Mouse (Mus musculus) limb, embryonic 10.5 days (tissue): ENCODE data around the gene Mslnl. TPM values are rescaled to one million over a fixed set of nuclear protein-coding genes. Genes with fewer than 3 reads are reported as not detected.

Experiments used
- DNase-seq: peaks from one replicate; pipeline ENCODE4 v3.0.0-alpha.2; 2017; ENCODE audit warnings: low spot score
- H3K27ac ChIP-seq: fragments of 300-500 bp; sonication (generic); 2 replicates; pipeline ENCODE4 v1.5.1; 2016; ENCODE audit warnings: mild to moderate bottlenecking
- H3K27me3 ChIP-seq: fragments of 300-500 bp; sonication (generic); 2 replicates; pipeline ENCODE4 v1.6.1; 2016; ENCODE audit warnings: low read depth, mild to moderate bottlenecking; ENCODE audit not compliant: poor library complexity, severe bottlenecking
- H3K36me3 ChIP-seq: fragments of 300-500 bp; sonication (generic); 2 replicates; pipeline ENCODE4 v1.6.1; 2016; ENCODE audit warnings: mild to moderate bottlenecking, moderate library complexity
- H3K4me1 ChIP-seq: fragments of 300-500 bp; sonication (generic); 2 replicates; pipeline ENCODE4 v1.6.1; 2016
- H3K4me3 ChIP-seq: fragments of 300-500 bp; sonication (generic); 2 replicates; pipeline ENCODE4 v1.5.1; 2016; ENCODE audit warnings: mild to moderate bottlenecking, moderate library complexity
- H3K9me3 ChIP-seq: fragments of 300-500 bp; sonication (generic); replicated peaks from 2 replicates; pipeline ENCODE4 v1.6.1; 2016; ENCODE audit warnings: mild to moderate bottlenecking
- WGBS: fragments of 180-500 bp; shearing (Covaris S2); methylation state at CpG from one replicate; pipeline ENCODE4 v1.1.7; 2016; 5-methylcytosine and 5-hydroxymethylcytosine counted together
- polyA plus RNA-seq: library from polyadenylated mRNA; unstranded; fragments of >200 nt; fragmentation: Nextera tagmentation; extraction: Ambion mirVana; gene quantifications from 2 replicates; pipeline ENCODE4 v1.2.1, GENCODE M21; 2016

The Mslnl gene
- polyA plus RNA-seq, 1 experiment from 2014 or later: not detected

DNA sequence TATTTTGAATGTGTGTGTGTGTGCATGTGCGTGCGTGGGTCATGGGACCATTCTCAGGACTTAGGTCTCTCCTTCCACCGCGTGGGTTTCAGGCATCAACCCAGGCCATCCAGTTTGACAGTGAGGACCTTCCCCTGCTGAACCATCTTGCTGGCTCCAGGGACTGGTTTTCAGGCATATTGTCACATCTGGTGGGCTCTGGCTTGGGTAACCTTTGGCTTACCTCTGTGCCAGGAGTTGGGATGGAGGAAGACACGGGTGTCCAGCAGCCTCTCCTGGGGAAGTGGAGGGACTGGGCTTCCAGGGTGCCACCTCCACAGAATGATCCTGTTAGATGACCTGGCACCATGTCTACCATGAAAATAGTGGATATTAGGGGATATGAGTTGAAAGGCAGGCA lies 42.1 kb downstream of the Mslnl start:
- Histone ChIP-seq H3K4me3 (no peak overlapping the region), H3K36me3 (peaks cover 44% of the 10 kb centered on the region), H3K27ac (no peak overlapping the region), H3K27me3 (no peaks in the 10 kb centered on the region), H3K4me1 (peaks cover 21% of the 10 kb centered on the region), H3K9me3 (no peaks in the 10 kb centered on the region)
- DNase-seq: no peak
- 96% methylated on average over 5 of the region's 5 CpGs for WGBS

DNA sequence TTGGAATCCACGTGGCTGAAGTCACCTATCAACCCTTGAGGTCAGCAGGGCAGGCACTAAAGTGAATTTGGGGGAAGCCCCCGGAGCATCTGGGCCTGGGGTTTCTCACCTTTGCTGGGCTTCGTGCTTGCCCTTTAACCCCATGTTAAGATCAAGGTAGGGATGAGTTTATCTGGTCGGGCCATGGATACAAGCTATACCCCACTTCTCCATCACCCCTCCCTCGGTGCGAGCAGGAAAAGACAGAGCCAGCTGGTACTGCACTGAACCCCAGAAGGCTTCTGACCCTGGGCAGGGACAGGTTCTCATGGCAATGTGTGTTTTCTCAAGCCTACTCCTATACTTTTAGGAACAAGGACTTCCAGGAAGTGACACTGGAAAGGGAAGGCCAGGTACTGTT lies 45.5 kb downstream of the Mslnl start:
- no peak for DNase-seq
- Histone ChIP-seq H3K27me3 (no peaks in the 10 kb centered on the region), H3K27ac (no peak overlapping the region), H3K36me3 (peaks cover 58% of the 10 kb centered on the region), H3K9me3 (no peaks in the 10 kb centered on the region), H3K4me3 (no peak overlapping the region), H3K4me1 (peaks cover 30% of the 10 kb centered on the region)
- WGBS: 75% methylated on average over 6 of the region's 6 CpGs

DNA sequence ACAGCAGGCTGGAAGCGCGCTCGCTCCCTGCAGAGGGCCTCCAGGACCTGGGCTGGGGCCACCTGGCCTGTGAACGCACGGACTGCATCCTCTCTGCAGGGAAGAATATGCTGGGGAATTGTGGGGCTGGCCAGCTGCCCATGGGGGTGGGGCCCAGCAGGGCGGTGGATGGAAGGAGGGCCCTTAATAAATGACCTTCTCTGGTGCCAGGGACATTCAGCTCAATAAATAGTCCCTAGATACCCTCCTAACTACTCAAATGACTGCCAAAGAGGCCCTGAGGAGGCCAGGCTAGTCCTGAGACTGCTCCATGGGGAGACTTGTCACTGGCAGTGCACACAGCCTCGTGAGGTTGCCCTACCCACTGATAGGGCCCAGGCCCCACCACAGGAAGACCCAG lies 47.2 kb downstream of the Mslnl start:
- Histone ChIP-seq H3K4me1 (peaks cover 30% of the 10 kb centered on the region), H3K9me3 (no peaks in the 10 kb centered on the region), H3K36me3 (peaks cover 60% of the 10 kb centered on the region), H3K27ac (no peak overlapping the region), H3K27me3 (no peaks in the 10 kb centered on the region), H3K4me3 (peak overlapping the region; percentile 79; the same call in 1 of the 2 replicates)
- 88% methylated on average over 7 of the region's 7 CpGs for WGBS
- no peak for DNase-seq

DNA sequence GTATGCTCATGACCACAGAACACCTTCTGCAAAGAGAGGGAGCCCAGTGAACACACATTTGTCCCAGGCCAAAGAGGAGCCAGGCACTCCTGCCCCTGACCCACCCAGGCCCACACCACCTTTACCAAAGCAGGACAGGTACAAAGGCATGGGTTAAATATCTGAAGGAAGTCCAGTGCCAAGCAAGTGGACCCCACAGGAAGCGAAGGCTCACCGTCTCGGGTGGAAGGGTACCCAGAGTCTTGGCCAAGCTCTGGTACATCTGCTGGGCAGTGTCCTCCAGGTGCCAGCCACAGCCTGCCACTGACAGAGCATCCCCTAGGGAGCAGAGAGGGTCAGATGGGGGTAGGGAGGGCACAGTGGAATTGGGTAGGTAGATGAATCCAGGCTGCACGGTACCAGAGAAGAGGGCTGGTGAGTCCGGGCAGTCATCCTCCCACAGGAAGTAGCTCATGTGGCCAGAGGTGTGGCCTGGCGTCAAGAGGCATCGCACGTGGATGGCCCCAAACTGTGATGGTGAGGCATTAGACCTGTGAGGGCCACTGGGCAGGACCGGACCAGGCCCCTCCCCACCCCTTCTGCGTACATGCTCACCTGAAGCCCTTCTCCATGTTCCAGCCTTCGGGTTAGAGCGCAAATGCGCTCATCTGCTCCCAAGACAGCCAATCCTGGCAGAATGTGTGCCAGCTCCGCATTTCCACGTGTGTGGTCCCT lies 48.2 kb downstream of the Mslnl start:
- peaks cover 30% of the 10 kb centered on the region for H3K4me1 ChIP-seq
- H3K36me3 ChIP-seq: peaks cover 68% of the 10 kb centered on the region
- peak overlapping the region; percentile 95 for H3K27ac ChIP-seq
- WGBS: 86% methylated on average over 15 of the region's 15 CpGs
- no peak for DNase-seq
- H3K27me3 ChIP-seq: no peaks in the 10 kb centered on the region
- H3K4me3 ChIP-seq: peak overlapping the region; percentile 79
- no peaks in the 10 kb centered on the region for H3K9me3 ChIP-seq

DNA sequence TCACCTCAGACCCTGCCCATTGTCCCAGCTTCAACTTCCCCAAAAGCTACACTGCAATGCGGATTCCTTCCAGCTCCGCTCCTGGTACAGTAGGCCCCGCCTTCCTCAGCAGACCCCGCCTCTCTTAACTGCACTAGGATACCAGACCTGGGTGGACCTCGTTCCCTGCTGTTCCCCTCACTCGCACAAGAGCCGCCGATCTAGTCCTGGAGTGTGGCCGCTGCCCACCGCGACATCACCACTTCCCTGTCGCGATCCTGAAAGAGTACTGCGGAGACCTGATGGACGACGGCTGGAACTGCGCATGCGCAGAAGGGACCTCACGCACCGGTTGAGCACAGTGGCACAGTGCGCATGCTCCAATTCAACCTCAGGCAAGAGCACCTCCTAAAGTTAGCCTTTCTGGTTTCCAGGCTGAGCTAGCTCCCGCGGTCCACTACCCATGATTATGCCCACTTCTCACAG lies 49.5 kb downstream of the Mslnl start, which contains the start of gene Haghl:
Gene Haghl, minus strand, starts transcription at position 393 of the 465 bp plus-strand sequence.
- Histone ChIP-seq H3K9me3 (no peaks in the 10 kb centered on the region), H3K36me3 (peaks cover 68% of the 10 kb centered on the region), H3K27me3 (no peaks in the 10 kb centered on the region), H3K4me1 (peaks cover 30% of the 10 kb centered on the region), H3K27ac (peak within 1 kb of the TSS; percentile 95), H3K4me3 (peak within 1 kb of the TSS; percentile 79)
- peak; percentile 99 for DNase-seq
- WGBS: under 1% methylated on average over 23 of the region's 23 CpGs

DNA sequence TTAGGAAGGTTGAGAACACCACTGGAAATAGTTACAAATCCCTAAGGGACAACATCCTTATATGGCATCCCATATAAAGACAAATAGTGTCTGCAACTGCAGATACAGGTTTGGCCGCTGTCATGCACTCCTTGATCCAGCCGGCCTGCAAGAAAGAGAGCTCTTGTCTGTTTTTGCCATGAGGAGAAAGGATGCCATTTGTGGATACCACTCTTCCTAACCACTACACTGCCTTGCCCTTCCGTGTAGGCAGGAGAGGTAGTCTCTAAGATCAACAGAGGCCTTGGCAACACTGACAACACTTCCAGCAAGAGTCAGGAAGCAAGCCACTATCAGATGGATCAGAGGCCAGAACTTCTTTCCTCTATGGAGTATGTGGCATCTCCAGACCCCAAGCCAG lies 50.4 kb downstream of the Mslnl start, which contains the start of gene Ccdc78:
Gene Ccdc78, plus strand, starts transcription at position 301 of the 400 bp plus-strand sequence.
- Histone ChIP-seq H3K9me3 (no peaks in the 10 kb centered on the region), H3K4me3 (peak within 1 kb of the TSS; percentile 79), H3K27ac (peak within 1 kb of the TSS; percentile 95), H3K36me3 (peaks cover 61% of the 10 kb centered on the region), H3K27me3 (no peaks in the 10 kb centered on the region), H3K4me1 (peaks cover 38% of the 10 kb centered on the region)
- WGBS: 88% methylated on average over 3 of the region's 3 CpGs
- no peak for DNase-seq

DNA sequence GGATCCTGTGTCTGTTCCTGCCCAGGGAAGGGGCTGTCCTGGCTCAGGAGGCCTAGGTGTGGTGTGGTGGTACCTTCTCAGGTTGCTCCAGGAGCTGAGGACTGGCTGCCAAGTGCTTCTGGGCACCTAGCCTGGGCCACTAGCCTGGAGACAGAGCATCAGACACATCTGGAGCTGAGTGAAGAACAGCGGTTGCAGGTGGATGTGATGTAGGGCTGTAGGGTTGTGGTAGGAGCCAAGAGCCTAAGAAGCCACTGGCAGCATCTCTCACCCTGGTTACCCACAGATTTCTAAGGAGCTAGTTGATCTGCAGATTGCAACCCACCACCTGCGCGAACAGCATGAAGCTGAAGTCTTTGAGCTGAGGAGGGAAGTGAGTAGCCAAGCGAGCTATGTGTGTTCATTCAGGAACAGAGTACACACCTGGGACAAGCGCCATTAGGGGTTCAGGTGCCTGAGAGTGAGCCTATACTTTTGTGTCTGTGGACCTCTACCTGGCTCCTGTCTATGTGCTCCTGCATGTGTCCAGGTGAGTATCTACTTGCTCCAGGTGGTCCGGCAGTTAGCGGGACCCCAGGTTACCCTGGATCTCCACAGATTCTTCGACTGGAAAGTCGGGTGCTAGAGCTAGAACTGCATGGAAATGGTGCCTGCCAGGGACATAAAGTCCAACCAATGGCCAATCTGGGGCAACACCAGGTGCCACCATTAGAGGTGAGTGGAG lies 51.1 kb downstream of the Mslnl start:
- Histone ChIP-seq H3K4me1 (peaks cover 44% of the 10 kb centered on the region), H3K9me3 (no peaks in the 10 kb centered on the region), H3K4me3 (0 out of 2 replicates have a peak overlapping the region, but pooled peaks have one; percentile 6), H3K27me3 (no peaks in the 10 kb centered on the region), H3K27ac (no peak overlapping the region; the same call in 1 of the 2 replicates), H3K36me3 (peaks cover 55% of the 10 kb centered on the region)
- no peak for DNase-seq
- WGBS: 93% methylated on average over 9 of the region's 9 CpGs

DNA sequence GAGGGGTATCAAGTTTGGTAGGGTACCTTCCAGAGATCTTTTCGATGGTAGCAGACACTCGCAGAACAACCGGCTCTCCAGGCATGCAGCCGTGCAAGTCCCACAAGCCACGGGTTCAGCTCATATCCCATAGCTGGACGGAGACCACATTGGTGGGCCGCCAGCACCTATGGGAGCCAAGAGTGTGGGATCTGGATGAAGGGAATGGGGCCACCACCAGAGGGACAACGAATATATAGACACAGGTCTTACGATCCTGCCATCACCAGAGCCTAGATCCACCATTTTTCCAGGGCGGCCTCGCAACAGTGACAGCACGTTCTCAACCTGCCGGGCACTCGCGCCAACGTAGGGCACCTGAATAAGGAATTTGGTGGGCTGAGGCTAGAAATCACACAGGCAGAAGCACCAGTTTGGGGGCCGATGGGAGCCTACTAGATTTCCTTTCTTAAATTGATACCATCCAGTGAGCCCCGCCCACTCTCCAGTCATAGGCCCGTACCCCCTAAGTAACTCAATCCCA lies 55.5 kb downstream of the Mslnl start:
- no peaks in the 10 kb centered on the region for H3K9me3 ChIP-seq
- H3K4me1 ChIP-seq: peaks cover 58% of the 10 kb centered on the region
- DNase-seq: peak; percentile 52
- peak overlapping the region; percentile 74 for H3K4me3 ChIP-seq
- H3K27ac ChIP-seq: peak overlapping the region; percentile 91
- H3K27me3 ChIP-seq: no peaks in the 10 kb centered on the region
- 32% methylated on average over 19 of the region's 19 CpGs for WGBS
- peaks cover 58% of the 10 kb centered on the region for H3K36me3 ChIP-seq

DNA sequence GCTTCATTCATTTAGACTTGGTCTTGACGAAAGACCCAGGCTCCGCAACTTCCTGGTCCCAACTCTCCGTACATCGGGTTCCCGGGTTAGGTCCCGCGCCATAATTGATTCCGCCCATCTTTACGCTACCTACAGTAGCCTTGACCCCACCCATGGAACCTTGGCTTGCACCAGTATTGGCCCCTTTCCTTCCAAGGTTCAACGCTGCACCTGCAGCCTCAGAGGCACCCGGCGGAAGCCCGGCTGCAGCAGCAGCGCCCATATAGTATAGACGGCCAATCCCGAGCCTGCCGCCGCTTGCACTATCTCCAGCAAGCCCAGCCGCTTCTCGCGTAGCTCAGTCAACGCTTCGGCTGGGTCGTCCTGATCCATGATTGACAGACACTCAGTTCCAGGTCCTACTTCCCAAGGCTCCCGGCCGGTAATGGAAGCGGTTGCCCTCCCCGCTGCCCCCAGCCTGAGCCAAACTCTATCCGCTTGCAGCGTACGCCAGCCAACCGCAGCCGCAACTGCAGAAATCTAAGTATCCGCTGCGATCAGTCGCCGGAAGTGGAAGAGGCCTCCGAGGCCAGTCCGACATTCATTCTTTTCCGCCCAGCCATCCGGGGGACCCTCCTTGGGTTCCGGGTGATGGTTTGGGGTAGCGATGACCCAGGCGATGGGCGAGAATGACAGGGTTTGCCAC lies 56.1 kb downstream of the Mslnl start:
- H3K36me3 ChIP-seq: peaks cover 58% of the 10 kb centered on the region
- WGBS: under 1% methylated on average over 45 of the region's 45 CpGs
- no peaks in the 10 kb centered on the region for H3K27me3 ChIP-seq
- DNase-seq: peak; percentile 89
- H3K27ac ChIP-seq: peak overlapping the region; percentile 91
- H3K4me1 ChIP-seq: peaks cover 62% of the 10 kb centered on the region
- peak overlapping the region; percentile 74 for H3K4me3 ChIP-seq
- H3K9me3 ChIP-seq: no peaks in the 10 kb centered on the region

DNA sequence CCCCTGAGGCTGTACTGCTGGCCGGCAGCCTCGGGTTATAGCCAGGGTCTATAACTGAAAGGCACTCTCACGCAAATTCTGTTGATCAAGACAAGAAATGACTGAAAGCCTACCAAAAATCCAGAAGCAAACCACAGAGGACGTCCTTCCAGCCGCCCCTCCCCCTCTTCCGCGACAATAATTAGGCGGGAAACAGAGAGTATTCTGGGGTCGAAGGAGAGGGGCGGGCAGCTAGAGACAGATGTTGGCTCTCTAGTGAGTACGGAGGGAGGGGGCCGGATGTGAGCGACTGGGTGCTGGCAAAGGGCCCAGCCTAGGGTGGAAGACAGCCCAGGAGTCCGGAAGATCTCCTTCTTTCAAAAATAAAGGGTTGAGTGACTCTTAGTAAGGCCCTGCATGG lies 56.8 kb downstream of the Mslnl start, which contains the start of gene Fam173a:
Gene Fam173a, minus strand, starts transcription at position 287 of the 400 bp plus-strand sequence.
- Histone ChIP-seq H3K27ac (peak within 1 kb of the TSS; percentile 91), H3K27me3 (no peaks in the 10 kb centered on the region), H3K36me3 (peaks cover 52% of the 10 kb centered on the region), H3K4me1 (peaks cover 68% of the 10 kb centered on the region), H3K4me3 (peak within 1 kb of the TSS; percentile 74), H3K9me3 (no peaks in the 10 kb centered on the region)
- DNase-seq: peak; percentile 75
- WGBS: 2% methylated on average over 14 of the region's 14 CpGs

DNA sequence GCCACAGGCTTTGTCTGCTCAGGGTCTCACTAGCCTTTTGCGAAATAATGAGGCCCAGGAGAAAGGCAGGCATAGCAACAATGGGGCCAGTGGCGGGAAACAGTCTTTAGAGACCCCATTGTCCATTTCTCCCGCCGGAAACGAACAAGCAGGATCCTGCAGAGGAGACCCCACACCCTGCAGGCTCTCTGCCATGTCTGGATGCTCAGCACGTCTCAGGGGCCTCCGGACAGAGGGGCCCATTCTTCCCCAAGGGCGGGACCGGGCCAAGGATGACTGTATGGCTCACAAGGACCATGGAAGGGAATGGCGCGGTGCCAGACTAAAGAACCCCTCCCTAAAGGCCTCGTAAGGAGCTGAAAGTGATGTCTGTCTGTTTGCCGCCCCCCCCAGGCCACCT lies 58.4 kb downstream of the Mslnl start:
- H3K36me3 ChIP-seq: peaks cover 38% of the 10 kb centered on the region
- H3K27ac ChIP-seq: peak overlapping the region; percentile 15; the same call in 1 of the 2 replicates
- H3K4me3 ChIP-seq: peak overlapping the region; percentile 87; the same call in 1 of the 2 replicates
- no peak for DNase-seq
- H3K9me3 ChIP-seq: no peaks in the 10 kb centered on the region
- H3K27me3 ChIP-seq: no peaks in the 10 kb centered on the region
- 84% methylated on average over 13 of the region's 13 CpGs for WGBS
- peaks cover 70% of the 10 kb centered on the region for H3K4me1 ChIP-seq

DNA sequence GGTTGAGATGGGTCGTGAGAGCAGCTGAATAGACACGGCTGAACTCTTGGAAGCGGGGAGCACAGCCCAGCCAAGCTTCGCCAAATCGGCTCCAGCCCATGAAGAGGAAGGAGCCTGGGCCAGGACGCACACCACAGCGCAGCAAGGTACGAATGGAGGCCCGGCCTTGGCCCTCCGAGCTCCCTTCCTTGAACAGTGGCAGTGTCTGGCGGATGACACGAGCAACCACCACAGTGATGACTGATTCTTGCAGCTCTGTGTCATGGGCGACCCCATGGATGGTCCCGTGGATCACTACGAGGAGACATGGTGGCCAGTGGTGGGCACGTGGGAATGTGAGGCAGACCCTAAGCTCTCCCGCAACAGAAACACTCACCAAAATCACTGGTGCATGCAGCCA lies 59.2 kb downstream of the Mslnl start:
- Histone ChIP-seq H3K4me1 (peaks cover 70% of the 10 kb centered on the region), H3K27me3 (no peaks in the 10 kb centered on the region), H3K9me3 (no peaks in the 10 kb centered on the region), H3K36me3 (peaks cover 30% of the 10 kb centered on the region), H3K4me3 (peak overlapping the region; percentile 87), H3K27ac (peak overlapping the region; percentile 91)
- no peak for DNase-seq
- 87% methylated on average over 17 of the region's 17 CpGs for WGBS
